Mouse (Mus musculus) kidney, postnatal 0 days (tissue): ENCODE measurements around the gene Ampd1. TPM values are rescaled to one million over a fixed set of nuclear protein-coding genes. Genes with fewer than 3 reads are reported as not detected.

ENCODE experiments used
- ATAC-seq: fragments of 200-750 bp; cut with Nextera tagmentation; replicated peaks from 2 replicates; pipeline ENCODE4 v1.8.0; 2017; ENCODE audit warnings: low read depth, moderate number of reproducible peaks, moderate TSS enrichment, moderate library complexity; ENCODE audit not compliant: low FRiP score
- DNase-seq: peaks from one replicate; pipeline ENCODE4 v3.0.0-alpha.2; 2016; ENCODE audit warnings: low spot score
- H3K27ac ChIP-seq: fragments of 300-500 bp; sonication (generic); 2 replicates; pipeline ENCODE4 v1.5.1; 2014; ENCODE audit warnings: mild to moderate bottlenecking
- H3K27me3 ChIP-seq: fragments of 300-500 bp; sonication (generic); 2 replicates; pipeline ENCODE4 v1.6.1; 2014; ENCODE audit warnings: low read length, mixed read lengths; ENCODE audit not compliant: insufficient read depth
- H3K36me3 ChIP-seq: fragments of 300-500 bp; sonication (generic); 2 replicates; pipeline ENCODE4 v1.6.1; 2014; ENCODE audit warnings: low read length, mixed read lengths; ENCODE audit not compliant: insufficient read depth
- H3K4me1 ChIP-seq: fragments of 300-500 bp; sonication (generic); replicated peaks from 2 replicates; pipeline ENCODE4 v1.6.1; 2014; ENCODE audit warnings: antibody characterized with exemption, low read length, mixed read lengths; ENCODE audit not compliant: insufficient read depth
- H3K4me2 ChIP-seq: fragments of 300-500 bp; sonication (generic); 2 replicates; pipeline ENCODE4 v1.6.1; 2014; ENCODE audit warnings: mild to moderate bottlenecking, low read length, moderate library complexity, mixed read lengths
- H3K4me3 ChIP-seq: fragments of 300-500 bp; sonication (generic); replicated peaks from 2 replicates; pipeline ENCODE4 v1.5.1; 2014; ENCODE audit warnings: low read depth, low read length
- H3K9ac ChIP-seq: fragments of 300-500 bp; sonication (generic); 2 replicates; pipeline ENCODE4 v1.6.1; 2014; ENCODE audit warnings: low read depth, low read length
- H3K9me3 ChIP-seq: fragments of 300-500 bp; sonication (generic); replicated peaks from 2 replicates; pipeline ENCODE4 v1.6.1; 2016; ENCODE audit warnings: low read length, inconsistent platforms, mixed read lengths
- CTCF ChIP-seq: IDR thresholded peaks from 2 replicates; pipeline ENCODE4 v1.5.1; 2016; ENCODE audit warnings: antibody characterized with exemption, low read depth, mild to moderate bottlenecking, moderate library complexity
- WGBS: fragments of 180-500 bp; shearing (Covaris S2); extraction: QIAGEN DNeasy Blood & Tissue Kit; methylation state at CpG from one replicate; pipeline ENCODE4 v1.1.7; 2014; 5-methylcytosine and 5-hydroxymethylcytosine counted together
- polyA plus RNA-seq: library from polyadenylated mRNA; unstranded; fragments of >200 nt; fragmentation: Nextera tagmentation; extraction: Ambion mirVana; gene quantifications from 2 replicates; pipeline ENCODE4 v1.2.1, GENCODE M21; 2015

Ampd1 gene
- polyA plus RNA-seq, 1 experiment from 2014 or later = not detected

DNA sequence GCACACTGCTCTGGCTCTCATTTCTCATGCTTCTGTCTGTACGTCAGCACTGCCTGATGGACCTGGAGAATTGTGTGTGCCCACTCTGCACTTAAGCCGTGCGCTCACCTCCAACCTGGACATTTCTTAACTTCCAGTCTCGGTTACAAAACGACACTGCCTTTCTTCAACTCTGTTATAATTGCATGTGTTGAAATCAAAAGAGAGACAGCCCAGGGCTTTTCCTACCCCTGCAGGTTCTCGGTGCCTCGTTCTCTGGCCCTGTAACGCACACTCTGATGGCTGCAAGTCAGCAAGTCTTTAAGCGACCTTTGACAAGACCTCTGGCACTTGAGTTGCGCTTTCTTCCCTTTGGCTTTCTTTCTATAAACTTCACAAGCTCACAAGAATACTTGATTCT is 68.6 kb downstream of the Ampd1 start:
- no peak for TF ChIP-seq CTCF
- Histone ChIP-seq H3K27ac (no peak overlapping the region), H3K9me3 (no peaks in the 10 kb centered on the region), H3K4me1 (peaks cover 3% of the 10 kb centered on the region), H3K9ac (no peak overlapping the region), H3K36me3 (no peaks in the 10 kb centered on the region), H3K4me2 (no peak overlapping the region), H3K27me3 (no peaks in the 10 kb centered on the region), H3K4me3 (no peak overlapping the region)
- DNase-seq = no peak
- ATAC-seq = no peak
- 83% methylated on average over 10 of the region's 10 CpGs for WGBS

DNA sequence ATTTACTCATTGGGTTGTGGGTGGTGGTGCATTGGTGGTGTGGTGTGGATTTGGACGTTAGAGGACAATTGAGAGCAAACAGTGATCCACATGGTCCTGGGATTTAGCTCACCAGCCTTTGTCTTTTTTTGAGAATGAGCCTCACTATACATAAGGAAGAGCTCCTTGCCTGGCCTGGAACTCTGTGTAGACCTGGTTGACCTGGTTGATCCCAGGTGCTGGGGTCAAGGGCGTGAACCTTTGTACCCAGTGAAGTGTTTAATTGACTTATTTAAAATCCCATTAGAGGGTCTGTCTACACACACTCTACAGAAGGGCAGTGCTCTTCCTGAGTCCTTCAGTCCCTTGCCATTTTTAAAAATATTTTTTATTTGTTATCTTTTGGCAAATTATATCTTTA is 71.5 kb downstream of the Ampd1 start:
- Histone ChIP-seq H3K4me1 (peaks cover 3% of the 10 kb centered on the region; the same call in 1 of the 2 replicates), H3K9ac (no peak overlapping the region), H3K4me3 (no peak overlapping the region), H3K27me3 (no peaks in the 10 kb centered on the region), H3K4me2 (no peak overlapping the region), H3K36me3 (no peaks in the 10 kb centered on the region), H3K9me3 (no peaks in the 10 kb centered on the region), H3K27ac (no peak overlapping the region)
- TF ChIP-seq CTCF = no peak
- DNase-seq = no peak
- no peak for ATAC-seq
- WGBS = 82% methylated on average over 2 of the region's 2 CpGs

DNA sequence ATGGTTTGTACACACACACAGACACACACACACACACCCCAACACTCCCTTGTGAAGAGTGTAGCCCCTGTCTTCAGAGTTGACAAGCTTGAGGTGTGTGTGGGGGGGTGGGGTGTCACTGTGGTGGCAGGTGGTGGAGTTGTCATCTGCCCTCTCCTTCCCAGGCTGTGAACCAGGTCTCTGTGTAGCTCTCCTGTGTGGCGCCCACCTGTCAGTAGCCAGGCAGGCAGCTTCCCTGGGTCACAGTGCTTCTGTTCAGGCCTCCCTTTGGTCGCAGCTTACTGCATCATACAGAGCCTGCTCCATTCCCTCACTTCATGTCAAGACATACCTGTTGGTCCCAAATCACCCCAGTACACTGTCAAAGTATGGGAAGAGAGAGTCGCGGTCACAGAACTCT is 72.0 kb downstream of the Ampd1 start:
- Histone ChIP-seq H3K4me2 (no peak overlapping the region), H3K27ac (no peak overlapping the region), H3K4me1 (peaks cover 3% of the 10 kb centered on the region; the same call in 1 of the 2 replicates), H3K9me3 (no peaks in the 10 kb centered on the region), H3K4me3 (no peak overlapping the region), H3K9ac (no peak overlapping the region), H3K36me3 (no peaks in the 10 kb centered on the region), H3K27me3 (no peaks in the 10 kb centered on the region)
- 89% methylated on average over 4 of the region's 4 CpGs for WGBS
- DNase-seq (no peak), ATAC-seq (no peak)
- TF ChIP-seq CTCF = no peak

DNA sequence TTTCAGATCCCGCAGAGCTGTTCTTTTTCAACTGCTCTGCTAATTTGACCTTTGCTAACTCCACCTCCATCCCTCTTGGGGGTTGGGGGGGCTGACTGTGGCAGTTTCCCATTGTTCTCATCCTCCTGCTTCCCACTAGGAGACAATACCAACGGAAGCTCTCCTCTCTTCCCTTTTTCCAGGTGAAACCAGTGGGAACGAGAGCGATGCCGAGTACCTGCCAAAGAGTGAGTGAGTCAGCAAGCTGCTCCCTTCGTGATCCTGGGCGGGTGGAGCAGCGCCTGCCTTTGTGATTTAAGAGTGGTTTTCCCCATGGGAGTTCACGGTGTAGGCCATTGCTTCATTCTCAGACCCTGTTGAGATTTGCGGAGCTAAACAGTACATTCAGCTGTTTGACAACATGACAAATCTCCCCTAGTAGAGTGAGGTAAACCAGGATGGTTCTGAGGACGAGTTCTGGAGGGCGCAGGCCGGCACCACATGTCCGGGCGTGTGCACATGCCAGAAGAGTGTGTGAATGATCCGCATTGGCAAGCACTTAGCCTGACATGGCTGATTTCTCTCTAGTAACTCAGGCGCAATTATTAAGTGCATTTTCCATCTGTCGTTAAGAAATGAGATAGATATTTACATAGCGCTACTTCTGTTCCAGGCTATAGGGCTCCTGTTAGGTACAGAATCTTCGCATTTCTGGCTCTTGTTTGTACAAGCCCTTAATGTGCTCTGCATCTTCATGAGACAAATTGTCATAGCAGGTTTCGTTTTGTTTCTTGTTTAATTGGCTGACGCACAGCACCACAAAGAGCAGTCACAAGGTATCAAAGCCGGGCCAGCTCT is 72.7 kb downstream of the Ampd1 start:
- Histone ChIP-seq H3K4me2 (no peak overlapping the region), H3K27me3 (no peaks in the 10 kb centered on the region), H3K27ac (no peak overlapping the region), H3K9ac (no peak overlapping the region), H3K36me3 (no peaks in the 10 kb centered on the region), H3K4me1 (peaks cover 3% of the 10 kb centered on the region; the same call in 1 of the 2 replicates), H3K4me3 (no peak overlapping the region), H3K9me3 (no peaks in the 10 kb centered on the region)
- DNase-seq (no peak), ATAC-seq (no peak)
- 65% methylated on average over 23 of the region's 23 CpGs for WGBS
- TF ChIP-seq CTCF = no peak

DNA sequence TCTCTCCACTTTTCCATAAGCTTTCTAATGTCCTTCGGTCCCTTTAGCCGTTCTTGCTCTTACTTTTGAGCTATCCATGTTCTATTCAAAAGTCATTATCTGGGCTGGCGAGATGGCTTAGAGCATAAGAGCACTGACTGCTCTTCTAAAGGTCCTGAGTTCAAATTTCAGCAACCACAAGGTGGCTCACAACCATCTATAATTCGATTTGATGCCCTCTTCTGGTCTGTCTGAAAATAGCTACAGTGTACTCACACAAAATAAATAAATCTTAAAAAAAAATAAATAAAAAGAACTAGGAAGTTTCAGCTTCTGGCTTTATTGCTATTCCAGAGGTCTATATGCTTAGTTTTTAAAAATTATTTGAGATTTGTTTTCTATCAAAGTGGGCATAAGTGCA is 74.0 kb downstream of the Ampd1 start:
- no peaks in the 10 kb centered on the region for H3K27me3 ChIP-seq
- H3K4me1 ChIP-seq = peaks cover 3% of the 10 kb centered on the region; the same call in 1 of the 2 replicates
- H3K27ac ChIP-seq = no peak overlapping the region
- no peak for ATAC-seq
- peak; percentile 45; the same call in 1 of the 2 replicates for TF ChIP-seq CTCF
- H3K4me3 ChIP-seq = no peak overlapping the region
- H3K36me3 ChIP-seq = no peaks in the 10 kb centered on the region; the same call in 1 of the 2 replicates
- DNase-seq = no peak
- H3K4me2 ChIP-seq = no peak overlapping the region
- no peaks in the 10 kb centered on the region for H3K9me3 ChIP-seq
- WGBS = 87% methylated on average over 4 of the region's 4 CpGs
- H3K9ac ChIP-seq = no peak overlapping the region

DNA sequence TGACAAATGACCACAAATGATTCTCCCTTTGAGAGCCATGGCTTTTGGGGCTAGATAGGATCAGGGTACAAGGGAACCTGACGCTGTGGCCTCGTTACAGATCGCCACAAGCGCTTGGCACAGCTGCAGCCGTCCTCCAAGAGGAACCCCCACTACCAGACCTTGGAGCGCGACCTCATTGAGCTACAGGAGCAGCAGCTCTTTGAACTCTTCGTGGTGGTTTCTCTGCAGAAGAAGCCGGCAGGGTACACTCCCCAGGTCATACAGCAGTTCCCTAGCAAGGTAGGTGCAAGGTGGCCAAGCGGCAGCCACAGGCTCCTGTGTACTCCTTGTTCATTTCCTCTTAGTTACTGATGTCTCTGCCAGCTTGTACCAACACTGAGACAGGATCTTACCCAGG is 75.1 kb downstream of the Ampd1 start:
- Histone ChIP-seq H3K4me1 (peaks cover 3% of the 10 kb centered on the region; the same call in 1 of the 2 replicates), H3K27me3 (no peaks in the 10 kb centered on the region), H3K4me3 (no peak overlapping the region), H3K27ac (no peak overlapping the region), H3K9ac (no peak overlapping the region), H3K36me3 (no peaks in the 10 kb centered on the region; the same call in 1 of the 2 replicates), H3K4me2 (no peak overlapping the region), H3K9me3 (no peaks in the 10 kb centered on the region)
- 76% methylated on average over 10 of the region's 10 CpGs for WGBS
- no peak for TF ChIP-seq CTCF
- DNase-seq (no peak), ATAC-seq (no peak)

Other genes with a start within 250 kb of the Ampd1 start
- gene Sycp1, start 137.9 kb upstream of the Ampd1 start, polyA plus RNA-seq = not detected in 2 replicates
- gene Nr1h5, start 109.9 kb upstream of the Ampd1 start, polyA plus RNA-seq = 0.05 TPM in 1 of 2 replicates, not detected in the other
- 54.4 and 59.5 TPM in 2 replicates for gene Sike1, start 78.3 kb upstream of the Ampd1 start, polyA plus RNA-seq
- 239 and 269 TPM in 2 replicates for gene Csde1, start 53.6 kb upstream of the Ampd1 start, polyA plus RNA-seq
- gene Nras, start 15.7 kb upstream of the Ampd1 start, polyA plus RNA-seq = 53.2 and 57.1 TPM in 2 replicates
- gene Dennd2c, start 28.6 kb downstream of the Ampd1 start, polyA plus RNA-seq = 2.3 and 2.8 TPM in 2 replicates
- 144 and 151 TPM in 2 replicates for gene Bcas2, start 97.6 kb downstream of the Ampd1 start, polyA plus RNA-seq
- 12.6 and 12.9 TPM in 2 replicates for gene Trim33, start 205.3 kb downstream of the Ampd1 start, polyA plus RNA-seq